Mouse (Mus musculus) cerebellum, adult 18-20 months (tissue): Measurements from ENCODE around the gene Cds2.
"Not testable (repeated sequence)": the region's sequence is repeated elsewhere in the genome, so short reads cannot be mapped to it uniquely, and the experiment has no call there.

Experiments used
- DNase-seq, 2 experiments: peaks; one replicate each; pipeline ENCODE4 v3.0.0; 2021

Gene Cds2

GRCm38 (mm10) chr2:132266086-132266485 lies 3.1 kb downstream of the Cds2 start:
- DNase-seq: no peak

- no peak for DNase-seq
Measured at GRCm38 (mm10) chr2:132269217-132269616, 6.3 kb downstream of the Cds2 start.

GRCm38 (mm10) chr2:132270331-132270951 lies 7.5 kb downstream of the Cds2 start:
- DNase-seq: no peak

- DNase-seq: no peak
Measured at GRCm38 (mm10) chr2:132272694-132273389, 9.9 kb downstream of the Cds2 start.

GRCm38 (mm10) chr2:132275527-132275926 lies 12.6 kb downstream of the Cds2 start:
- DNase-seq: no peak

- DNase-seq: no peak
Measured at GRCm38 (mm10) chr2:132276249-132276648, 13.3 kb downstream of the Cds2 start.

GRCm38 (mm10) chr2:132278273-132278853 lies 15.4 kb downstream of the Cds2 start:
- no peak for DNase-seq

GRCm38 (mm10) chr2:132279336-132279882 lies 16.5 kb downstream of the Cds2 start:
- no peak for DNase-seq

- DNase-seq: no peak
Measured at GRCm38 (mm10) chr2:132279978-132280377, 17.0 kb downstream of the Cds2 start.

- no peak for DNase-seq
Measured at GRCm38 (mm10) chr2:132280518-132281120, 17.7 kb downstream of the Cds2 start.

- no peak for DNase-seq
Measured at GRCm38 (mm10) chr2:132281560-132282452, 18.9 kb downstream of the Cds2 start.

- no peak for DNase-seq
Measured at GRCm38 (mm10) chr2:132282453-132283174, 19.7 kb downstream of the Cds2 start.

GRCm38 (mm10) chr2:132283236-132284070 lies 20.5 kb downstream of the Cds2 start:
- DNase-seq: no peak

GRCm38 (mm10) chr2:132284492-132285139 lies 21.7 kb downstream of the Cds2 start:
- no peak for DNase-seq

GRCm38 (mm10) chr2:132285722-132286121 lies 22.8 kb downstream of the Cds2 start:
- not testable (repeated sequence) for DNase-seq

GRCm38 (mm10) chr2:132286376-132287076 lies 23.6 kb downstream of the Cds2 start:
- DNase-seq: peak; percentile 74 to 75

GRCm38 (mm10) chr2:132289213-132289612 lies 26.3 kb downstream of the Cds2 start:
- not testable (repeated sequence) for DNase-seq

- DNase-seq: no peak
Measured at GRCm38 (mm10) chr2:132290808-132291207, 27.9 kb downstream of the Cds2 start.

- no peak for DNase-seq
Measured at GRCm38 (mm10) chr2:132291265-132291664, 28.3 kb downstream of the Cds2 start.

GRCm38 (mm10) chr2:132292083-132292482 lies 29.1 kb downstream of the Cds2 start:
- peak; percentile 68 to 76 for DNase-seq
